Mouse (Mus musculus): ENCODE results near the gene Cul7. TPM values are rescaled to one million over a fixed set of nuclear protein-coding genes. Genes with fewer than 3 reads are reported as not detected.

Gene Cul7
- total RNA-seq, 4 experiments from 2014 or later: 28.0 to 33.6 (median 32.5) TPM

GRCm38 (mm10) chr17:46703971-46704886 lies 54.1 kb downstream of the Cul7 start:
- no peak for DNase-seq (ENCODE audit: low spot score in 2 of 2)

GRCm38 (mm10) chr17:46704887-46705835 lies 55.0 kb downstream of the Cul7 start, which contains the start of gene Ppp2r5d:
Ppp2r5d (minus strand) TSS chr17:46705111.
- peak; percentile 91 to 97 for DNase-seq (ENCODE audit: low spot score in 2 of 2)

GRCm38 (mm10) chr17:46706375-46707089 lies 56.4 kb downstream of the Cul7 start:
- DNase-seq (ENCODE audit: low spot score in 2 of 2): no peak

GRCm38 (mm10) chr17:46710959-46711597 lies 60.9 kb downstream of the Cul7 start, which contains the start of gene Pex6:
Pex6 (plus strand) TSS chr17:46711463.
- DNase-seq (ENCODE audit: low spot score in 2 of 2): peak; percentile 74 to 91

GRCm38 (mm10) chr17:46711612-46712271 lies 61.6 kb downstream of the Cul7 start:
- DNase-seq (ENCODE audit: low spot score in 2 of 2): no peak

GRCm38 (mm10) chr17:46712442-46712841 lies 62.3 kb downstream of the Cul7 start:
- DNase-seq (ENCODE audit: low spot score in 2 of 2): no peak

GRCm38 (mm10) chr17:46713849-46714248 lies 63.7 kb downstream of the Cul7 start:
- no peak for DNase-seq (ENCODE audit: low spot score in 2 of 2)

Other genes starting within 250 kb of the Cul7 start
- 1 to 10 TPM; 2.0 to 3.0 (median 2.5) TPM for gene Crip3, start 221.4 kb upstream of the Cul7 start, total RNA-seq (2022)
- under 1 TPM; 0.53 to 0.78 (median 0.66) TPM for gene Slc22a7, start 211.9 kb upstream of the Cul7 start, total RNA-seq (2022)
- gene Ttbk1, start 162.7 kb upstream of the Cul7 start, total RNA-seq (2022): 100 to 1,000 TPM; 110 to 125 (median 119) TPM
- 1 to 10 TPM; 3.0 to 5.4 (median 4.8) TPM for gene Dnph1, start 153.6 kb upstream of the Cul7 start, total RNA-seq (2022)
- 10 to 100 TPM; 62.1 to 68.2 (median 66.4) TPM for gene Cul9, start 103.9 kb upstream of the Cul7 start, total RNA-seq (2022)
- gene Srf, start 94.2 kb upstream of the Cul7 start, total RNA-seq (2022): 10 to 100 TPM; 57.3 to 61.0 (median 60.6) TPM
- gene Ptk7, start 20.8 kb upstream of the Cul7 start, total RNA-seq (2022): 10 to 100 TPM; 11.2 to 12.9 (median 11.8) TPM
- 10 to 100 TPM; 20.8 to 23.4 (median 22.5) TPM for gene Klc4, start 4.3 kb upstream of the Cul7 start, total RNA-seq (2022)
- gene Mrpl2, start 4.1 kb upstream of the Cul7 start, total RNA-seq (2022): 10 to 100 TPM; 54.2 to 66.0 (median 59.1) TPM
- 10 to 100 TPM; 16.6 to 19.3 (median 17.9) TPM for gene Rrp36, start 24.0 kb downstream of the Cul7 start, total RNA-seq (2022)
- 100 to 1,000 TPM; 108 to 117 (median 113) TPM for gene Mea1, start 28.5 kb downstream of the Cul7 start, total RNA-seq (2022)
- 100 to 1,000 TPM; 175 to 193 (median 189) TPM for gene Klhdc3, start 30.6 kb downstream of the Cul7 start, total RNA-seq (2022)
- gene Ppp2r5d, start 54.8 kb downstream of the Cul7 start, total RNA-seq (2022): 10 to 100 TPM; 90.0 to 95.9 (median 92.0) TPM
- 10 to 100 TPM; 43.0 to 46.5 (median 45.4) TPM for gene Pex6, start 61.1 kb downstream of the Cul7 start, total RNA-seq (2022)
- under 1 TPM in 3 of 4 experiments, not detected in 1; 0.43 to 0.74 (median 0.63) TPM for gene Gnmt, start 78.8 kb downstream of the Cul7 start, total RNA-seq (2022)
- gene Cnpy3, start 101.9 kb downstream of the Cul7 start, total RNA-seq (2022): 10 to 100 TPM; 66.8 to 75.9 (median 71.0) TPM
- gene Ptcra, start 113.4 kb downstream of the Cul7 start, total RNA-seq (2022): under 1 TPM in 2 of 4 experiments, not detected in 2; 0.28 to 0.46 TPM
- gene 2310039H08Rik, start 122.3 kb downstream of the Cul7 start, total RNA-seq (2022): 1 to 10 TPM; 6.4 to 6.9 (median 6.7) TPM
- 10 to 100 TPM; 39.0 to 54.3 (median 41.4) TPM for gene Rpl7l1, start 132.3 kb downstream of the Cul7 start, total RNA-seq (2022)
- gene Bicral, start 208.1 kb downstream of the Cul7 start, total RNA-seq (2022): 10 to 100 TPM; 54.4 to 63.1 (median 59.4) TPM
- gene Tbcc, start 240.3 kb downstream of the Cul7 start, total RNA-seq (2022): 10 to 100 TPM; 26.1 to 38.4 (median 32.5) TPM

All from left cerebral cortex, adult 8-10 months (tissue).